Mouse (Mus musculus) lung, adult 2 months (tissue): ENCODE data around the gene Saysd1.

Experiments
- CTCF ChIP-seq: fragments of 200-500 bp; IDR thresholded peaks from 2 replicates; pipeline ENCODE4 v1.5.1; 2011; ENCODE audit warnings: mild to moderate bottlenecking, low read length, control low read depth; ENCODE audit not compliant: insufficient read depth
- POLR2A ChIP-seq: fragments of 200-500 bp; IDR thresholded peaks from 2 replicates; pipeline ENCODE4 v1.6.1; 2011; ENCODE audit warnings: low read depth, mild to moderate bottlenecking, control low read depth, low read length, borderline replicate concordance; ENCODE audit errors: extremely low read depth

GRCm38 (mm10) chr14:20047814-20048480, 90.4 kb downstream of the Saysd1 start:
- TF ChIP-seq CTCF (no peak), POLR2A (no peak)
